Mouse (Mus musculus) midbrain, embryonic 15.5 days (tissue): Measurements from ENCODE around the gene Zc2hc1c. TPM values are rescaled to one million over a fixed set of nuclear protein-coding genes. Genes with fewer than 3 reads are reported as not detected.
A peak's percentile ranks its signal among the peaks of the same experiment; 100 is the strongest.

Experiments
- ATAC-seq: fragments of 200-750 bp; cut with Nextera tagmentation; replicated peaks from 2 replicates; pipeline ENCODE4 v1.8.0; 2017; ENCODE audit warnings: moderate TSS enrichment
- H3K27ac ChIP-seq: fragments of 300-500 bp; sonication (generic); 2 replicates; pipeline ENCODE4 v1.5.1; 2015; ENCODE audit warnings: mild to moderate bottlenecking, inconsistent platforms
- H3K27me3 ChIP-seq: fragments of 300-500 bp; sonication (generic); replicated peaks from 2 replicates; pipeline ENCODE4 v1.6.1; 2015; ENCODE audit warnings: inconsistent platforms
- H3K36me3 ChIP-seq: fragments of 300-500 bp; sonication (generic); replicated peaks from 2 replicates; pipeline ENCODE4 v1.6.1; 2015; ENCODE audit warnings: inconsistent platforms
- H3K4me1 ChIP-seq: fragments of 300-500 bp; sonication (generic); 2 replicates; pipeline ENCODE4 v1.6.1; 2015; ENCODE audit warnings: inconsistent platforms
- H3K4me2 ChIP-seq: fragments of 300-500 bp; sonication (generic); 2 replicates; pipeline ENCODE4 v1.6.1; 2015; ENCODE audit warnings: inconsistent platforms, mild to moderate bottlenecking, moderate library complexity
- H3K4me3 ChIP-seq: fragments of 300-500 bp; sonication (generic); 2 replicates; pipeline ENCODE4 v1.5.1; 2015; ENCODE audit warnings: mild to moderate bottlenecking, inconsistent platforms
- H3K9ac ChIP-seq: fragments of 300-500 bp; sonication (generic); 2 replicates; pipeline ENCODE4 v1.6.1; 2015; ENCODE audit warnings: mild to moderate bottlenecking, inconsistent platforms
- H3K9me3 ChIP-seq: fragments of 300-500 bp; sonication (generic); 2 replicates; pipeline ENCODE4 v1.6.1; 2016; ENCODE audit warnings: inconsistent platforms
- WGBS: fragments of 180-500 bp; shearing (Covaris S2); methylation state at CpG from one replicate; pipeline ENCODE4 v1.1.7; 2015; ENCODE audit warnings: mixed read lengths; 5-methylcytosine and 5-hydroxymethylcytosine counted together
- polyA plus RNA-seq: library from polyadenylated mRNA; unstranded; fragments of >200 nt; fragmentation: Nextera tagmentation; extraction: Ambion mirVana; gene quantifications from 2 replicates; pipeline ENCODE4 v1.2.1, GENCODE M21; 2015

Zc2hc1c gene
- polyA plus RNA-seq, 1 experiment from 2014 or later: 2.0 TPM

DNA sequence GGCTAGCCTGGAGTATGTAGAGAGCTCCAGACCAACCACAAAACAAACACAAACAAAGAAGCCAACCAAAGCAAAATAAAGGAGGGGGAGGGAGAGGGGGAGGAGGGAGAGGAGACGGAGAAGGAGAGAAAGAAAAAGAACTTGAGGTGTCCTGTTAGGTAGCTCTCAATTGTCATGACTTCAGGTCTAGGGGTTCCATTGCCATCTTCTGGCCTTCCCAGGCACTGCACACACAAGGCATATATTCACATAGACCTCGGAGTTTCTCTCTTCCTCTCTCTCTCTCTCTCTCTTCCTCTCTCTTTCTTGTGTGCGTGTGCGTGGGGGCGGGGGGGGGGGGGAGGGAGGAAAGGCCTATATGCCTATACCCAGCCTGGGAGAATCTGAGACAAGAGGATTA is 1.4 kb upstream of the Zc2hc1c start:
- H3K9ac ChIP-seq: no peak overlapping the region
- no peak overlapping the region for H3K4me2 ChIP-seq
- no peak for ATAC-seq
- H3K27me3 ChIP-seq: peaks cover 7% of the 10 kb centered on the region; the same call in 1 of the 2 replicates
- no peak overlapping the region for H3K4me3 ChIP-seq
- WGBS: 19% methylated on average over 2 of the region's 5 CpGs
- peaks cover 17% of the 10 kb centered on the region for H3K4me1 ChIP-seq
- no peak overlapping the region for H3K27ac ChIP-seq
- no peaks in the 10 kb centered on the region for H3K36me3 ChIP-seq
- no peaks in the 10 kb centered on the region for H3K9me3 ChIP-seq

DNA sequence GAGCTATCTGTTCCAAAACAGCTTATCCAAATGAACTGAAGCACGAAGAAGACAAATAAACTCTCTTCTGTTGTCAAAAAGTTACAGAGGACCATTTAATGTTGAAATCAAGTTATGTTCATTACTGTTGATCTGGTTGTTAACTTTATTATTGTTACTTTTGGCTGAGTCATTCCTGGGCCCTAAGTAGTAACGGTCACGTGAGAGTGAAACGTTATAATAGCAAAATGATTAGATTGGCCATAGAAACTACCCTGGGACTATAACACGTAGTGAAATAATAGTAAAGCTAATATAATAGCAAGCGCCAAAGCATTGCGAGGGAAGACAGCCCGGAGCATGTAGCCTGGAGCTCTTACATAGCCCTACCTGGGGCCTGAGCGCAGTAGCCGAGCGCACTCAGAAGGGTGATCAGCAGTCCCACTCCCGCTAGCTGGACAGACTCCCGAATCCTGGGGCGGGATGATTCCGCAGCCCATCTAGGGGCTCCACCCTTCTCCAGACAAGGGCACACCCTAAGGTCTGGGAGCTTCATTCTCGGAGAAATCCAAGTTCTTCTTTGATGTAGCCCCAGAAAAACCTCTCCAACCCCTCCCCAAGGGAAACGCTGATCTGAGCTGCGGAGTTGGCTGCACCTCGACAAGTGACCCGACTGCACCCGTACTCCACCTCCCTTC is 444 bp upstream of the Zc2hc1c start, which contains the start of gene Acyp1:
Gene Acyp1, minus strand, starts transcription at position 630 of the 677 bp plus-strand sequence.
- H3K27ac ChIP-seq: 0 out of 2 replicates have a peak within 1 kb of the TSS, but pooled peaks have one; percentile 50
- H3K27me3 ChIP-seq: peaks cover 7% of the 10 kb centered on the region; the same call in 1 of the 2 replicates

DNA sequence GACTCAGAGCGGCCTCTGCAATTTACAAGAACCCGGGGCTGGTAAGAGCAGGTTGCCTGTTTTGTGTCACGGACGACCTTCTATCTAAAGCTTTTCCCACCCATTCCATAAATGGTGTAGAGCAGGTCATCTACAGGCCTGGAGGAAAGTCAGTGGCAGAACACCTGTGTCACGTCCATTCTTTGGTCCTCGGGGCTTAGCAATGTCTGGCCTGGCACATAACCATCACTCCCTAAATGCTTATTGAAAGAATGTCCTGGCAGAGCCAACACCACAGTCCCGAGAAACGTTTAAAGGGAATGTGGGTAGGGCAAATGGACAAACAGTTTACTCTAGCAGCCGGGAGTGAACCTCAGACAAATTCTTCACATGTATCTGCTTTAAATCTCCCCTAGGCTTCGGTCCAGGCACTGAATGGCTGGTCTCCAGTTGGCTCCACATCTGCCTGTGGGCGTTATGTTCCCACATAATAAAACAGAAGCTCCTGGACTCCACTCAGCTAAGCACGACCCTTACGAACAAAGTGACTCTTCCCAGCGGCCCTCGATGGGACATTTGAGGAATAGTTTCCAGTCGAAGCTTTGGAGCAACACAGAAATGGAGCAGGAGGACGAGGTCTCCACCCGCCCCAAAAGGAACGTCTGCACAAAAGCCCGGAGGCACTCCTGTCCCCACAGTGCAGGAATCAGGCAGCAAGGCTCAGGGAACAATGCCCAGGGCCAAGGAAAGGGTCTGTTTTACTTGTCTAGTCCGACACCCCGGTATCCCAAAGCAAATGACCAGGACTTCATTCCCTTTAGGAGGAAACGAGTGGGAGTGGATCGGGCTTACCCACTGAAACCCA is 988 bp downstream of the Zc2hc1c start:
- 0 out of 2 replicates have a peak, but pooled peaks have one; percentile 6 for ATAC-seq

More for the DNA sequence above, 444 bp upstream of the Zc2hc1c start, which contains the start of gene Acyp1:
- Histone ChIP-seq H3K36me3 (no peaks in the 10 kb centered on the region), H3K4me3 (peak within 1 kb of the TSS; percentile 50), H3K9me3 (no peaks in the 10 kb centered on the region), H3K9ac (peak within 1 kb of the TSS; percentile 44), H3K4me1 (peaks cover 17% of the 10 kb centered on the region), H3K4me2 (peak within 1 kb of the TSS; percentile 87)
- 8% methylated on average over 21 of the region's 21 CpGs for WGBS
- ATAC-seq: peak; percentile 74

DNA sequence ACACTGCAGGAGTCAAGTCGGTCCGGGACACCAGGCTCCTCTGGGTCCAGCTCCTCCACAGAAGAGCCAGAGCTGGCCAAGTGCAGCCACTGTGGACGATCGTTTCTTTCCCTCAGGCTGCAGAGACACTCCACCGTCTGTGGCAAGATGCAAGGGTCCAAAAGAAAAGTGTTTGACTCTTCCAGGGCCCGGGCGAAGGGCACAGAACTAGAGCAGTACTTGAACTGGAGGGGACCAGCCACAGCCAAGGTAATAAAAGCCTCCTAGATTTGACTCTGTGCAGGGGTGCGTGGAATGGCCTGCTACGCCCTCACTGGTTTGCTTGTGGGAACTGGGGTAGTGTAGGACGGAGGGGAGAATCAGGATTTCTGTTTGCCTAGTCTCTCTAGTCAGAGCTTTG is 2.2 kb downstream of the Zc2hc1c start:
- no peak overlapping the region for H3K4me3 ChIP-seq
- no peak overlapping the region for H3K4me2 ChIP-seq
- peaks cover 7% of the 10 kb centered on the region; the same call in 1 of the 2 replicates for H3K27me3 ChIP-seq
- WGBS: 84% methylated on average over 10 of the region's 10 CpGs
- no peak overlapping the region for H3K9ac ChIP-seq
- no peak overlapping the region for H3K27ac ChIP-seq
- no peaks in the 10 kb centered on the region for H3K9me3 ChIP-seq
- no peak for ATAC-seq
- H3K4me1 ChIP-seq: peaks cover 17% of the 10 kb centered on the region
- H3K36me3 ChIP-seq: no peaks in the 10 kb centered on the region

More for the DNA sequence above, 988 bp downstream of the Zc2hc1c start:
- Histone ChIP-seq H3K9me3 (no peaks in the 10 kb centered on the region), H3K27ac (no peak overlapping the region), H3K4me2 (peak overlapping the region; percentile 87), H3K9ac (peak overlapping the region; percentile 44; the same call in 1 of the 2 replicates), H3K27me3 (peaks cover 7% of the 10 kb centered on the region; the same call in 1 of the 2 replicates), H3K36me3 (no peaks in the 10 kb centered on the region), H3K4me3 (peak overlapping the region; percentile 50), H3K4me1 (peaks cover 17% of the 10 kb centered on the region)
- 66% methylated on average over 24 of the region's 24 CpGs for WGBS

DNA sequence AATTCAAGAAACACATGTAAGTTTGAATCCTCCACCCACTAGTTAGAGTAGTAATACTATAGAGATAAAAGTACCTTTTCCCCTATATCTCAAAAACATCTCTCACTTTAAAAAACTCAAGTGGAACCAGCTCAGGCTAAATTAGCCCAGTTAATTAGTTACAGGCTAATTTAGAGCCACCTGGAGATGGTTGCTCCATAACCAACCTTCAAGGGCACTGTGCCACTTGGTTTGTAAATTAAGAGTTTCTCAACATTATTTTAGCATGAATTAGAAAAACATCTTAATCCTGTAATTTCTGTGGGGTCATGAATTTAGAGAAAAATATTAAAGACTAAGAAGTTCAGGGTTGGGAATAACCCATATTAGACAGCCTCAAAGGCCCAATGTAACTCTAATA is 3.1 kb downstream of the Zc2hc1c start:
- ATAC-seq: no peak
- Histone ChIP-seq H3K4me3 (no peak overlapping the region), H3K4me2 (no peak overlapping the region)

DNA sequence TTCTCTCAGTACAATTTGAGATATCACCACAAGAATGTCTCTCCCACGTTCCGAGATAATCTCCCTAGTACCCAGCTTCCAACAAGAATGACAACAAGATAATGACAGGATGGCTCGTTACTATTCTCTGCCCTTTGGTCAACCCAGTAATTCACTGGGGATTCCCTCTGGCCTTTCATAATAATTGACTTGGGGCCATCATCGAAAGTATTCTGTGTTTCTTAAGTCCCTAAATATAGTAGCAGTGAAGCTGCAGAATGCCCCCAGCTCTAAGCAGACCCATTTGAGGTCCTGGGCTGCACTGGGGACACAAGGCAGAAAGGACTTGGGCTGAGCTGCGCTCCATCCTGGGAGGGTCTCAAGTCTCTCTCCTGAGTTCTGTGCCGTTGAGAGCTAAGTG is 3.9 kb downstream of the Zc2hc1c start:
- Histone ChIP-seq H3K4me1 (peaks cover 17% of the 10 kb centered on the region), H3K27me3 (peaks cover 7% of the 10 kb centered on the region; the same call in 1 of the 2 replicates), H3K9ac (no peak overlapping the region), H3K4me3 (no peak overlapping the region), H3K27ac (no peak overlapping the region), H3K9me3 (no peaks in the 10 kb centered on the region), H3K4me2 (no peak overlapping the region), H3K36me3 (no peaks in the 10 kb centered on the region)
- ATAC-seq: no peak
- 79% methylated on average over 6 of the region's 6 CpGs for WGBS

More for the DNA sequence above, 3.1 kb downstream of the Zc2hc1c start:
- Histone ChIP-seq H3K9me3 (no peaks in the 10 kb centered on the region), H3K27me3 (peaks cover 7% of the 10 kb centered on the region; the same call in 1 of the 2 replicates), H3K36me3 (no peaks in the 10 kb centered on the region), H3K4me1 (peaks cover 17% of the 10 kb centered on the region), H3K27ac (no peak overlapping the region), H3K9ac (no peak overlapping the region)

DNA sequence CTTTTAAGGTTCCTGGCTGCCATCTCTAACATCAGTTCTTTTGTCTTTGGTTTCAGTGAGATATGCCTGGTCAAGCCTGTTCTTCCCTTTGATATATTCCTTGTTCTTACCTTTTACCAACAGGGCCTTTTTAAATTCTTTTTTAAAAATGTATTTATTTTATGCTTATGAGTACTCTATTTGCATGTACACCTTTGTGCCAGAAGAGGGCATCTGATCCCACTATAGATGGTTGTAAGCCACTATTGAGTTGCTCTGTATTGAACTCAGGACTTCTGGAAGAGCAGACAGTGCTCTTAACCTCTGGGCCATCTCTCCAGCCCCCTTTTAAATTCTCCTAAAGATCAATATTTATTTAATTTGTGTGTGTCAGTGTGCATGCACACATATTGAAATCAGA is 4.5 kb downstream of the Zc2hc1c start:
- no peak overlapping the region for H3K9ac ChIP-seq
- ATAC-seq: no peak
- H3K27ac ChIP-seq: no peak overlapping the region
- H3K4me2 ChIP-seq: no peak overlapping the region
- H3K4me1 ChIP-seq: peaks cover 14% of the 10 kb centered on the region
- no peaks in the 10 kb centered on the region for H3K36me3 ChIP-seq
- no peaks in the 10 kb centered on the region for H3K9me3 ChIP-seq
- H3K27me3 ChIP-seq: peaks cover 7% of the 10 kb centered on the region; the same call in 1 of the 2 replicates
- H3K4me3 ChIP-seq: no peak overlapping the region

DNA sequence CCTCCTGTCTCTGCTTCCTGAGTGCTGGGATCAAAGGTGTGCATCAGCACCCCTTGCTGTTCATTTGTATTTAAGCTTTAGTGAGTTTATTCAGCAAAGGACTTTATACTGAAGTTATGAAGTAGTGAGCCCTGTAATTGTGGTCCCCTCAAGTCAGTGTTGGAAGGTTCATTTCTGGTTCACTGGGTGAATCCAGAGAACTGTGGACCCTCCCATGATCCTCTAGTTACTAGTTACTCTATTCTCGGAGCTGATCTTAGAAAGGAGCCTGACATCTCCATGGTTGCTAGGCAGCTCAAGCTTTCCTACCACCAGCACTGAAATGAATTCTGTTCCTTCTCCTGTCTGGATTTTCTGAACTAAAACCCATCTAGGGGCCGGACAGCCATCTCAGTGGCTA is 7.1 kb downstream of the Zc2hc1c start:
- no peak for ATAC-seq

DNA sequence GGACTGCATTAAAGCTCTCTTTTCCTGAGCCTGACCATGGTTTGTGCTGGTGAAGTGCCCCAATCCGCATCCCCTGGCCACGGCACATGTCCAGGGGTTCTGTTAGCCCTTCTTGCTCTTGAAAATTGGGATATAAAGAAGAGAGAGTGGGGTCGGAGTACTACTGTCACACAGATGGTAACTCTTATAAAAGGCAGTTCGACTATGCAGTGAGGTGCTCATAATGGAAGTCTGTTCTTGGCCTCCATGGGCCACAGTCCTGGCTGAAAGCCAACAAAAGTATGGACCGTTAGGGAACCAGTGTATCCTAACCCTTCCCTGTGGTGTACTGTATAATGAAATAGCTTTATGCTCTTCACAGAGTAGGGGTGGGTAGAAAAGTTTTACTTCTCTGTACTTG is 8.5 kb downstream of the Zc2hc1c start:
- Histone ChIP-seq H3K9ac (no peak overlapping the region), H3K4me3 (no peak overlapping the region), H3K27me3 (no peaks in the 10 kb centered on the region), H3K4me2 (no peak overlapping the region), H3K9me3 (no peaks in the 10 kb centered on the region), H3K4me1 (no peaks in the 10 kb centered on the region), H3K27ac (no peak overlapping the region), H3K36me3 (peaks cover 14% of the 10 kb centered on the region)
- no peak for ATAC-seq
- 83% methylated on average over 5 of the region's 5 CpGs for WGBS

More for the DNA sequence above, 7.1 kb downstream of the Zc2hc1c start:
- H3K4me2 ChIP-seq: no peak overlapping the region
- H3K27me3 ChIP-seq: no peaks in the 10 kb centered on the region
- WGBS: 89% methylated on average over 2 of the region's 2 CpGs
- no peak overlapping the region for H3K9ac ChIP-seq
- H3K9me3 ChIP-seq: no peaks in the 10 kb centered on the region
- H3K4me1 ChIP-seq: no peaks in the 10 kb centered on the region
- no peak overlapping the region for H3K4me3 ChIP-seq
- H3K36me3 ChIP-seq: peaks cover 8% of the 10 kb centered on the region; the same call in 1 of the 2 replicates
- no peak overlapping the region for H3K27ac ChIP-seq

DNA sequence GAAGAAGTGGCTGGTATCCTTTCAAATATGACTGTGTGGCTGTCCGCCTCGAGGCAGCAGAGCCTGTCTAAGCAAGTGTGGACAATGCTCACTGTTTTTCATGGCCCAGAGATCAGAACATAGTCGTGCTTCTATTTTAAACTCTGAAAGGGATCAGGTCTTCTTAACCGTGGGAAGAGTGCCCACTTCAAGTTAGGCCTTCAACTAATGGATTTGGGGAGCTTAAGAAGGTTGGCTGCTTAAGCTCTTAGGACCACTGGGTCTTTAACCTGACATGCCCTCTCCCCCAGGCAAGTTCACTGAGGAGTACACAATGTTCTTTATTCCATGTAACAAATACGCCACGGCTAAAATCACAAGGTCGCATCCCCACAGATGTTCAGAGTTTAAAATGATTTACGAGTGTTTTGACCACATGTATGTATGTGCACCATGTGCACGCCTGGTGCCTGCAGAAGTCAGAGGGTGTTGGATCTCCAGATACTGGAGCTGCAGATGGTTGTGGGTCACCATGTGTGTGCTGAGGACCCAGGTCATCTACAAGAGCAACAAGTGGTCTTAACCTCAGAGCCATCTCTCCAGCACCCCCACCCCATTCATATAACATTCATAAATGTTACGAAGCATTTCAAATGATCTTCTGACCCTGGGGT is 9.1 kb downstream of the Zc2hc1c start:
- WGBS: 75% methylated on average over 10 of the region's 10 CpGs
- Histone ChIP-seq H3K27me3 (no peaks in the 10 kb centered on the region), H3K4me2 (no peak overlapping the region), H3K9me3 (no peaks in the 10 kb centered on the region), H3K9ac (no peak overlapping the region), H3K4me1 (no peaks in the 10 kb centered on the region), H3K27ac (no peak overlapping the region), H3K36me3 (peaks cover 19% of the 10 kb centered on the region), H3K4me3 (no peak overlapping the region)
- ATAC-seq: no peak

DNA sequence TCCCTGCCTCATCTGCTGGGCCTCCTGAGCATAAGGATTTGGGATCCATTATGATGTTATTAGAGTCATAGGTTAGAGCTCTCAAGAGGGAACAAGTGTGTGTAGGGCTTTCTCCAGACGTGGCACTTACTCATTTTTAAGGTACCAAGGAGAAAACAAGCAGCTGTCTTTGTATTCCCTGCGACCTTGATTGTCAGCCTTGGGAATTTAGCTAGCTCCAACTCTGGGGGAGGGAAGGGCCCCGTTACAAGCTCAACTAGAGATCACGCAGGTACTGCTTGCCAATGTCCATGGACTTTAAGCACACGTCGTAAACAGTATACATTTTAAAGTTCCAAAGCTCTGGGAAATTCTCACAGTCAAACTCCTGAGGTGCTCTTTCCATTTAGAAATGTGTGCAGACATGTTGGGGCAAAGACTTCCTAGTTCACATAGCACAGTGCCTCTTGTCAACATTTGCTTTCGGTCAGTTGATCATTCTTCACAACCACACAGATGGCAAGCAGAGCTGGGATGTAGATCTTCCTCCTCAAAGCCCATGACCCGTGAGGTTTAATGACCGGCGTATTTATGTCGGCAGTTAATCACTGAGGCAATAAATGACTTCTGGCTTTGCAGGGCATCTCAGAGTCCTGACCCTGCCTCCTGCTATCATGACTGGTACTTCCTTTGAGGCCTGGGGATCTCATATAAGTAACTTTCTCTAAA is 9.9 kb downstream of the Zc2hc1c start:
- no peak for ATAC-seq
- H3K36me3 ChIP-seq: peaks cover 25% of the 10 kb centered on the region
- WGBS: 87% methylated on average over 11 of the region's 11 CpGs
- H3K4me2 ChIP-seq: no peak overlapping the region
- no peaks in the 10 kb centered on the region for H3K4me1 ChIP-seq
- no peaks in the 10 kb centered on the region for H3K9me3 ChIP-seq
- no peaks in the 10 kb centered on the region for H3K27me3 ChIP-seq
- no peak overlapping the region for H3K27ac ChIP-seq
- H3K4me3 ChIP-seq: no peak overlapping the region
- no peak overlapping the region for H3K9ac ChIP-seq
